Mouse (Mus musculus): Measurements from ENCODE around the gene Lrch4. TPM values are rescaled to one million over a fixed set of nuclear protein-coding genes. Genes with fewer than 3 reads are reported as not detected.

Lrch4 gene
- polyA plus RNA-seq (2014; fragmentation: Illumina TruSeq; extraction: RNeasy Lipid Tissue Mini Kit (QIAGEN cat#74804); ENCODE audit: low read depth, low replicate concordance), result 0.85 TPM

GRCm38 (mm10) chr5:137628498-137629305 is at the start of gene Lrch4, which contains the start of the genes Fbxo24 and Gm20605:
Lrch4 (plus strand) TSS chr5:137629121.
Fbxo24 (minus strand) TSS chr5:137629002.
Gm20605 (plus strand) TSS chr5:137629175.

GRCm38 (mm10) chr5:137600619-137601364 is 28.1 kb upstream of the Lrch4 start, which contains the start of gene Mospd3:
Mospd3 (minus strand) TSS chr5:137601058.

GRCm38 (mm10) chr5:137613550-137613949 is 15.4 kb upstream of the Lrch4 start, which contains the start of gene Pcolce:
Pcolce (minus strand) TSS chr5:137613784.

GRCm38 (mm10) chr5:137641054-137641453 is 12.1 kb downstream of the Lrch4 start, which contains the start of gene Sap25:
Sap25 (plus strand) TSS chr5:137641334.

GRCm38 (mm10) chr5:137645652-137646091 is 16.8 kb downstream of the Lrch4 start, which contains the start of gene Irs3:
Irs3 (minus strand) TSS chr5:137645714.

GRCm38 (mm10) chr5:137684294-137685123 is 55.6 kb downstream of the Lrch4 start, which contains the start of gene Agfg2:
Agfg2 (minus strand) TSS chr5:137684726.

Other genes with a start within 250 kb of the Lrch4 start
- gene Zan, start 152.1 kb upstream of the Lrch4 start, polyA plus RNA-seq (2014; fragmentation: Illumina TruSeq; extraction: RNeasy Lipid Tissue Mini Kit (QIAGEN cat#74804); ENCODE audit: low read depth, low replicate concordance), result not detected
- gene Pop7, start 126.6 kb upstream of the Lrch4 start, polyA plus RNA-seq (2014; fragmentation: Illumina TruSeq; extraction: RNeasy Lipid Tissue Mini Kit (QIAGEN cat#74804); ENCODE audit: low read depth, low replicate concordance), result not detected
- 1.5 TPM for gene Gigyf1, start 110.6 kb upstream of the Lrch4 start, polyA plus RNA-seq (2014; fragmentation: Illumina TruSeq; extraction: RNeasy Lipid Tissue Mini Kit (QIAGEN cat#74804); ENCODE audit: low read depth, low replicate concordance)
- not detected for gene Epo, start 95.9 kb upstream of the Lrch4 start, polyA plus RNA-seq (2014; fragmentation: Illumina TruSeq; extraction: RNeasy Lipid Tissue Mini Kit (QIAGEN cat#74804); ENCODE audit: low read depth, low replicate concordance)
- gene Gnb2, start 95.6 kb upstream of the Lrch4 start, polyA plus RNA-seq (2014; fragmentation: Illumina TruSeq; extraction: RNeasy Lipid Tissue Mini Kit (QIAGEN cat#74804); ENCODE audit: low read depth, low replicate concordance), result 1.4 TPM
- gene Actl6b, start 75.6 kb upstream of the Lrch4 start, polyA plus RNA-seq (2014; fragmentation: Illumina TruSeq; extraction: RNeasy Lipid Tissue Mini Kit (QIAGEN cat#74804); ENCODE audit: low read depth, low replicate concordance), result not detected
- gene Tfr2, start 59.3 kb upstream of the Lrch4 start, polyA plus RNA-seq (2014; fragmentation: Illumina TruSeq; extraction: RNeasy Lipid Tissue Mini Kit (QIAGEN cat#74804); ENCODE audit: low read depth, low replicate concordance), result not detected
- not detected for gene Mospd3, start 28.1 kb upstream of the Lrch4 start, polyA plus RNA-seq (2014; fragmentation: Illumina TruSeq; extraction: RNeasy Lipid Tissue Mini Kit (QIAGEN cat#74804); ENCODE audit: low read depth, low replicate concordance)
- gene Pcolce, start 15.3 kb upstream of the Lrch4 start, polyA plus RNA-seq (2014; fragmentation: Illumina TruSeq; extraction: RNeasy Lipid Tissue Mini Kit (QIAGEN cat#74804); ENCODE audit: low read depth, low replicate concordance), result 7.1 TPM
- gene Fbxo24, start 119 bp upstream of the Lrch4 start, polyA plus RNA-seq (2014; fragmentation: Illumina TruSeq; extraction: RNeasy Lipid Tissue Mini Kit (QIAGEN cat#74804); ENCODE audit: low read depth, low replicate concordance), result not detected
- not detected for gene Gm20605, start 54 bp downstream of the Lrch4 start, polyA plus RNA-seq (2014; fragmentation: Illumina TruSeq; extraction: RNeasy Lipid Tissue Mini Kit (QIAGEN cat#74804); ENCODE audit: low read depth, low replicate concordance)
- not detected for gene Sap25, start 12.2 kb downstream of the Lrch4 start, polyA plus RNA-seq (2014; fragmentation: Illumina TruSeq; extraction: RNeasy Lipid Tissue Mini Kit (QIAGEN cat#74804); ENCODE audit: low read depth, low replicate concordance)
- gene Irs3, start 16.6 kb downstream of the Lrch4 start, polyA plus RNA-seq (2014; fragmentation: Illumina TruSeq; extraction: RNeasy Lipid Tissue Mini Kit (QIAGEN cat#74804); ENCODE audit: low read depth, low replicate concordance), result not detected
- gene Agfg2, start 55.6 kb downstream of the Lrch4 start, polyA plus RNA-seq (2014; fragmentation: Illumina TruSeq; extraction: RNeasy Lipid Tissue Mini Kit (QIAGEN cat#74804); ENCODE audit: low read depth, low replicate concordance), result 11.3 TPM
- gene Nyap1, start 112.5 kb downstream of the Lrch4 start, polyA plus RNA-seq (2014; fragmentation: Illumina TruSeq; extraction: RNeasy Lipid Tissue Mini Kit (QIAGEN cat#74804); ENCODE audit: low read depth, low replicate concordance), result 0.16 TPM
- 0.36 TPM for gene Tsc22d4, start 116.6 kb downstream of the Lrch4 start, polyA plus RNA-seq (2014; fragmentation: Illumina TruSeq; extraction: RNeasy Lipid Tissue Mini Kit (QIAGEN cat#74804); ENCODE audit: low read depth, low replicate concordance)
- gene Ppp1r35, start 149.7 kb downstream of the Lrch4 start, polyA plus RNA-seq (2014; fragmentation: Illumina TruSeq; extraction: RNeasy Lipid Tissue Mini Kit (QIAGEN cat#74804); ENCODE audit: low read depth, low replicate concordance), result not detected
- gene Mepce, start 158.5 kb downstream of the Lrch4 start, polyA plus RNA-seq (2014; fragmentation: Illumina TruSeq; extraction: RNeasy Lipid Tissue Mini Kit (QIAGEN cat#74804); ENCODE audit: low read depth, low replicate concordance), result 8.0 TPM
- gene Zcwpw1, start 158.7 kb downstream of the Lrch4 start, polyA plus RNA-seq (2014; fragmentation: Illumina TruSeq; extraction: RNeasy Lipid Tissue Mini Kit (QIAGEN cat#74804); ENCODE audit: low read depth, low replicate concordance), result 5.1 TPM
- not detected for gene Pilra, start 207.2 kb downstream of the Lrch4 start, polyA plus RNA-seq (2014; fragmentation: Illumina TruSeq; extraction: RNeasy Lipid Tissue Mini Kit (QIAGEN cat#74804); ENCODE audit: low read depth, low replicate concordance)
- 0.65 TPM for gene Pilrb1, start 229.0 kb downstream of the Lrch4 start, polyA plus RNA-seq (2014; fragmentation: Illumina TruSeq; extraction: RNeasy Lipid Tissue Mini Kit (QIAGEN cat#74804); ENCODE audit: low read depth, low replicate concordance)
- gene Pilrb2, start 242.7 kb downstream of the Lrch4 start, polyA plus RNA-seq (2014; fragmentation: Illumina TruSeq; extraction: RNeasy Lipid Tissue Mini Kit (QIAGEN cat#74804); ENCODE audit: low read depth, low replicate concordance), result not detected